8 mouse cellular contexts compared by ENCODE assay signal in the genomic region with DNA sequence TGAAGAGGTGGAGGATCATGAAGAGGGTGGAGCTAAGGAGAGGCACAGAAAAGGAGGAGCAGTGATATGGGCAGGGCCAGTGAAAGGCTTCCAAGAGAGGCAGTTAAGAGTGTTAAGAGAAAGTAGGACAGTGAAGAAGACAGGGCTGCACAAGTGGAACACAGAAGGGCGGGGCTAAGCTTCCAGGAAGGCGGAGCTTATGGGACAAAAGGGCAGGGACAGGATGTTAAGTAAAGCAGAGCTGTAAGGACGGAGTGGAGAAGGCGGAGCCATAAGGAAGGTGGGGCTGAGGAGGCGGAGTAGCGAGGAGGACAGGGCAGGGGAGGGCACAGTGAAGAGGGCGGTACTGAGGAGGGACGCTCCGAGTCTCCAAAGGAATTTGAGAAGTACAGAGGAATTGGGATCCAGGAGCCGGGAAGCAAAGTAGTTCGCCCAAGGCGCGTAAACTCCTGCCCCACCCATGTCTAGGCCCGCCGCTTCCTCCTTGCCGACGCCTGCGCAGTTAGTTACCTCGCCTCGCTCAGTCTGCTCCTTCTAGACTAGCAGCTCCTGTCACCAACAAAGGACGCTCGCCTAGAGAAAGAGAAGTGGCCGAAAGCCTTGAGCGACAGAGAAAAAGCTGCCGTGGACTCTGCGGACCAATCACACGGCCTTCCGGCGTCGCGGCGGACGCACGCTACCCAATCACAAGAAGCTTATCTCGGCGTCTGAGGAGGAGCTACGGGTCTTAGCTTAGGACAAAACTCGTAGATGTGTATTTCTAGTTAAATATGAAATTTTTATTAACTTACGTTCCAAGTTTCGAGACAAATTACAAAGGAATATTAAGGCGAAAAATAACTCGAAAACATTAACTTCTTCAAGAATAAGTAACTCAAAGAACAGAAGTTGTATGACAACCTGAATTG. TPM values are rescaled to one million over a fixed set of nuclear protein-coding genes. Genes with fewer than 3 reads are reported as not detected.
A peak's percentile ranks its signal among the peaks of the same experiment; 100 is the strongest.
DNase-seq lines count a peak whose midpoint lies in the region; ATAC-seq lines count a peak whose summit lies in the region.

A gene (minus strand): TSS at position 700 of the 908 bp plus-strand sequence.

- WGBS in heart, embryonic 14.5 days: 2% methylated on average over 42 of the region's 42 CpGs
- WGBS in liver, embryonic 13.5 days (ENCODE audit: insufficient replicate concordance): under 1% methylated on average over 42 of the region's 42 CpGs
- WGBS in stomach, embryonic 16.5 days: under 1% methylated on average over 42 of the region's 42 CpGs

- peaks cover 33% of the 10 kb centered on the region for H3K36me3 ChIP-seq in heart, embryonic 14.5 days (ENCODE audit: control insufficient read depth, insufficient read depth, low read length)
- H3K36me3 ChIP-seq in liver, embryonic 13.5 days: peaks cover 25% of the 10 kb centered on the region
- H3K36me3 ChIP-seq in stomach, embryonic 16.5 days (ENCODE audit: control insufficient read depth, insufficient read depth, low read length): peaks cover 15% of the 10 kb centered on the region; the same call in 1 of the 2 replicates

- peak within 1 kb of the TSS; percentile 64 to 67 for H3K4me3 ChIP-seq in heart, embryonic 14.5 days (ENCODE audit: control insufficient read depth in 1 of 2, insufficient read depth in 1 of 2, low read depth in 1 of 2, low read length in 2 of 2)
- peak within 1 kb of the TSS; percentile 86 for H3K4me3 ChIP-seq in liver, embryonic 13.5 days (replicated peaks)
- peak within 1 kb of the TSS; percentile 89 for H3K4me3 ChIP-seq in stomach, embryonic 16.5 days (replicated peaks; ENCODE audit: low read length)

- ATAC-seq in CD4-positive, CD25-positive, alpha-beta regulatory T cell, adult 4 months: peak; percentile 94
- ATAC-seq in heart, embryonic 14.5 days (ENCODE audit: insufficient number of reproducible peaks, insufficient read depth, low FRiP score, low read depth): peak; percentile 100
- ATAC-seq in liver, embryonic 13.5 days (ENCODE audit: low read depth): peak; percentile 100
- peak; percentile 99 for ATAC-seq in stomach, embryonic 16.5 days (ENCODE audit: insufficient read depth, low FRiP score)

- peak within 1 kb of the TSS; percentile 79 for H3K4me2 ChIP-seq in heart, embryonic 14.5 days (ENCODE audit: low read length)
- H3K4me2 ChIP-seq in liver, embryonic 13.5 days: peak within 1 kb of the TSS; percentile 84
- peak within 1 kb of the TSS; percentile 83 for H3K4me2 ChIP-seq in stomach, embryonic 16.5 days (ENCODE audit: low read depth, low read length)

- peak within 1 kb of the TSS; percentile 83 for H3K9ac ChIP-seq in heart, embryonic 14.5 days (ENCODE audit: low read length)
- H3K9ac ChIP-seq in liver, embryonic 13.5 days: peak within 1 kb of the TSS; percentile 81
- peak within 1 kb of the TSS; percentile 92 for H3K9ac ChIP-seq in stomach, embryonic 16.5 days (ENCODE audit: low read length)

- peak within 1 kb of the TSS; percentile 95 to 96 for H3K27ac ChIP-seq in heart, embryonic 14.5 days (replicated peaks in 1 of 2; ENCODE audit: control insufficient read depth in 1 of 2, insufficient read depth in 1 of 2, low read depth in 2 of 2, low read length in 2 of 2)
- H3K27ac ChIP-seq in liver, embryonic 13.5 days: peak within 1 kb of the TSS; percentile 99
- H3K27ac ChIP-seq in stomach, embryonic 16.5 days (ENCODE audit: low read length): peak within 1 kb of the TSS; percentile 100

- H3K27me3 ChIP-seq in heart, embryonic 14.5 days (ENCODE audit: control insufficient read depth, insufficient read depth, low read length): no peaks in the 10 kb centered on the region
- no peaks in the 10 kb centered on the region for H3K27me3 ChIP-seq in liver, embryonic 13.5 days
- no peaks in the 10 kb centered on the region for H3K27me3 ChIP-seq in stomach, embryonic 16.5 days (ENCODE audit: control insufficient read depth, insufficient read depth, low read length)

- H3K9me3 ChIP-seq in heart, embryonic 14.5 days (ENCODE audit: control insufficient read depth, low read length): no peaks in the 10 kb centered on the region
- H3K9me3 ChIP-seq in liver, embryonic 13.5 days (replicated peaks): no peaks in the 10 kb centered on the region
- H3K9me3 ChIP-seq in stomach, embryonic 16.5 days (replicated peaks; ENCODE audit: control insufficient read depth, low read length): no peaks in the 10 kb centered on the region

- peaks cover 4 to 12% of the 10 kb centered on the region in 2 experiments; a peak in 3 of 4 replicates for H3K4me1 ChIP-seq in heart, embryonic 14.5 days (ENCODE audit: control insufficient read depth in 2 of 2, insufficient read depth in 2 of 2, low read length in 2 of 2)
- H3K4me1 ChIP-seq in liver, embryonic 13.5 days (replicated peaks): peaks cover 21% of the 10 kb centered on the region
- peaks cover 3% of the 10 kb centered on the region; the same call in 1 of the 2 replicates for H3K4me1 ChIP-seq in stomach, embryonic 16.5 days (ENCODE audit: control insufficient read depth, insufficient read depth, low read length)

- peak; percentile 91 for DNase-seq in c-Kit-negative CD71-positive TER-119-positive erythroid progenitor cells, embryonic 14.5 days (ENCODE audit: low read depth, low spot score)
- peak; percentile 91 for DNase-seq in fibroblast of lung, adult 2 months (ENCODE audit: low read depth)
- peak; percentile 94 for DNase-seq in kidney, postnatal 14 days
- DNase-seq in liver, embryonic 13.5 days: peak; percentile 92
- DNase-seq in neural tube, embryonic 10.5 days (ENCODE audit: extremely low spot score, low spot score): peak; percentile 87

RNA-seq across cellular contexts. Expression of the gene that starts here (rescaled TPM):
- polyA plus RNA-seq in CD4-positive, CD25-positive, alpha-beta regulatory T cell, adult 4 months (2017; shearing (Covaris generic)): 10 to 100 TPM; 25.3 to 30.9 TPM
- 35.7 and 39.4 TPM in 2 replicates for polyA plus RNA-seq in heart, embryonic 14.5 days (2014; fragmentation: Nextera tagmentation; extraction: Ambion mirVana)
- 13.0 and 18.1 TPM in 2 replicates for polyA plus RNA-seq in liver, embryonic 13.5 days (2015; fragmentation: Nextera tagmentation; extraction: Ambion mirVana)
- polyA plus RNA-seq in stomach, embryonic 16.5 days (2015; fragmentation: Nextera tagmentation; extraction: Ambion mirVana): 39.9 and 40.4 TPM in 2 replicates

Comparison
In these comparisons a context has a peak if more than half of its experiments do, and no peak if none do; other contexts are left out.
1. Peak in every context shown above with its lines: DNase-seq, ATAC-seq, H3K4me3 ChIP-seq and H3K27ac ChIP-seq.